Comparison of ENCODE assay signal across 20 mouse cellular contexts in the genomic region with DNA sequence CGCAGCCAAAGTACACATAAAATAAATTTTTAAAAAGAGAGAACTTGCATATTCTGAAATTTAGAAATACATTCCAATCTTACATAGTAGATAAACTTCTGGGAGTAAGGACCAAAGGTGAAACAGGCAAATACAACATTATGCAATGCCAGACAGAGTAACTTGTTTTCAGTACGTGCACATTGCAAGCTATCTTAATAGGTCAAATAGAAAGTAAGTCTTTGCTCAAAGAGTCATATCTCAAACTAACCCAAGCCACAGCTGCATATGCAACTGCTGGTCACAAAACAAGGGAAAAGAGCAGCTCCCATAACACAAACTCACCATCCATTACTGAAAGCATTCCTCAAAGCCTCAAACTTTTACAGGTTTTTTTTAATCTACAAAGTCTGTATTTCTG. TPM values are rescaled to one million over a fixed set of nuclear protein-coding genes. Genes with fewer than 3 reads are reported as not detected.
A peak's percentile ranks its signal among the peaks of the same experiment; 100 is the strongest.
DNase-seq lines count a peak whose midpoint lies in the region; ATAC-seq and TF ChIP-seq lines count a peak whose summit lies in the region.
"Had no signal": no experiment of that assay in that cellular context is flagged by ENCODE, and none has a peak within 500 bp of the region (broad histone marks: within the 10 kb centered on the region; RNA-seq: fewer than 3 reads in every experiment).

No protein-coding gene starts in this region.

- intact Hi-C loops in heart, postnatal 14 days (cut with DNase I), result no loop called here

- no peak for TF ChIP-seq CTCF in heart, postnatal 0 days (IDR thresholded peaks at IDR 0.05; ENCODE audit: low read depth)

- no peaks in the 10 kb centered on the region for H3K36me3 ChIP-seq in heart, embryonic 13.5 days
- no peaks in the 10 kb centered on the region for H3K36me3 ChIP-seq in heart, postnatal 0 days (replicated peaks; ENCODE audit: control insufficient read depth, insufficient read depth, low read length)
- 0 out of 2 replicates have a peak, but pooled peaks cover 4% of the 10 kb centered on the region for H3K36me3 ChIP-seq in heart, embryonic 12.5 days
- H3K36me3 ChIP-seq in megakaryocyte, embryonic 14.5 days (replicated peaks; ENCODE audit: low read length), result peaks cover 7% of the 10 kb centered on the region
- H3K36me3 ChIP-seq: hindbrain, embryonic 15.5 days had no signal

- no peak for ATAC-seq in heart, embryonic 13.5 days (ENCODE audit: extremely low read depth, insufficient number of reproducible peaks, low FRiP score, low TSS enrichment)
- ATAC-seq in heart, postnatal 0 days (ENCODE audit: insufficient read depth, low read depth), result no peak
- ATAC-seq in heart, embryonic 12.5 days (ENCODE audit: insufficient number of reproducible peaks, low FRiP score), result no peak
- ATAC-seq in megakaryocyte, adult 5-6 weeks (ENCODE audit: poor library complexity, severe bottlenecking), result no peak
- ATAC-seq: forebrain, embryonic 16.5 days had no signal

- H3K4me3 ChIP-seq in heart, embryonic 13.5 days, result no peak overlapping the region
- no peak overlapping the region for H3K4me3 ChIP-seq in heart, postnatal 0 days (ENCODE audit: low read depth, low read length)
- no peak overlapping the region for H3K4me3 ChIP-seq in heart, embryonic 12.5 days
- peak overlapping the region; percentile 70 for H3K4me3 ChIP-seq in megakaryocyte, embryonic 14.5 days (replicated peaks)
- H3K4me3 ChIP-seq: embryonic facial prominence, embryonic 13.5 days; forebrain, embryonic 12.5 days; heart, adult 2 months; hindbrain, embryonic 15.5 days had no signal

- TF ChIP-seq EP300 in heart, postnatal 0 days (IDR thresholded peaks at IDR 0.05; ENCODE audit: low read depth), result no peak

- H3K9ac ChIP-seq in heart, embryonic 13.5 days, result no peak overlapping the region
- H3K9ac ChIP-seq in heart, postnatal 0 days (replicated peaks; ENCODE audit: low read depth, low read length), result no peak overlapping the region
- no peak overlapping the region for H3K9ac ChIP-seq in heart, embryonic 12.5 days
- H3K9ac ChIP-seq: embryonic facial prominence, embryonic 13.5 days; forebrain, embryonic 12.5 days; hindbrain, embryonic 15.5 days had no signal

- DNase-seq in heart, postnatal 14 days, result no peak
- no peak for DNase-seq in heart, postnatal 0 days (ENCODE audit: low spot score)
- DNase-seq in B cell, adult 2 months, result no peak
- DNase-seq in layer of hippocampus, adult 9-10 months (ENCODE audit: low spot score), result no peak
- DNase-seq: adrenal gland, adult 2 months; adrenal gland, postnatal 25 days; cerebellum, adult 18-20 months; cerebellum, adult 9-11 months; cerebellum, postnatal 36 days; gastrocnemius, postnatal 14 days; heart, adult 2 months; heart, postnatal 36 days had no signal

- H3K4me1 ChIP-seq in heart, embryonic 13.5 days, result peaks cover 63% of the 10 kb centered on the region
- peaks cover 29% of the 10 kb centered on the region for H3K4me1 ChIP-seq in heart, postnatal 0 days (ENCODE audit: control insufficient read depth, insufficient read depth)
- peaks cover 18% of the 10 kb centered on the region for H3K4me1 ChIP-seq in heart, embryonic 12.5 days (replicated peaks)
- H3K4me1 ChIP-seq in megakaryocyte, embryonic 14.5 days, result peaks cover 69% of the 10 kb centered on the region

- H3K27me3 ChIP-seq in heart, embryonic 13.5 days (replicated peaks), result no peaks in the 10 kb centered on the region
- no peaks in the 10 kb centered on the region for H3K27me3 ChIP-seq in heart, postnatal 0 days (ENCODE audit: control insufficient read depth, insufficient read depth, low read length)
- no peaks in the 10 kb centered on the region for H3K27me3 ChIP-seq in heart, embryonic 12.5 days (replicated peaks)
- no peaks in the 10 kb centered on the region for H3K27me3 ChIP-seq in megakaryocyte, embryonic 14.5 days (replicated peaks)
- H3K27me3 ChIP-seq: embryonic facial prominence, embryonic 13.5 days; forebrain, embryonic 12.5 days; hindbrain, embryonic 15.5 days had no signal

- WGBS in heart, embryonic 13.5 days, result 69% methylated on average over 2 of the region's 2 CpGs
- 57% methylated on average over 2 of the region's 2 CpGs for WGBS in heart, postnatal 0 days
- 76% methylated on average over 2 of the region's 2 CpGs for WGBS in heart, embryonic 12.5 days

- no peak overlapping the region for H3K27ac ChIP-seq in heart, embryonic 13.5 days (replicated peaks)
- H3K27ac ChIP-seq in heart, postnatal 0 days (ENCODE audit: low read depth), result no peak overlapping the region
- no peak overlapping the region for H3K27ac ChIP-seq in heart, embryonic 12.5 days (ENCODE audit: poor library complexity, severe bottlenecking)
- H3K27ac ChIP-seq: embryonic facial prominence, embryonic 13.5 days; forebrain, embryonic 12.5 days; heart, adult 2 months; hindbrain, embryonic 15.5 days had no signal

- 0 out of 2 replicates have a peak overlapping the region, but pooled peaks have one; percentile 16 for H3K4me2 ChIP-seq in heart, embryonic 13.5 days
- H3K4me2 ChIP-seq in heart, postnatal 0 days (ENCODE audit: low read depth, low read length), result 0 out of 2 replicates have a peak overlapping the region, but pooled peaks have one; percentile 15
- no peak overlapping the region for H3K4me2 ChIP-seq in heart, embryonic 12.5 days
- H3K4me2 ChIP-seq: embryonic facial prominence, embryonic 13.5 days; forebrain, embryonic 12.5 days; hindbrain, embryonic 15.5 days had no signal

- H3K9me3 ChIP-seq in heart, embryonic 13.5 days, result no peaks in the 10 kb centered on the region
- H3K9me3 ChIP-seq in heart, postnatal 0 days (replicated peaks; ENCODE audit: control insufficient read depth, low read length), result no peaks in the 10 kb centered on the region
- no peaks in the 10 kb centered on the region for H3K9me3 ChIP-seq in heart, embryonic 12.5 days (replicated peaks)
- no peaks in the 10 kb centered on the region for H3K9me3 ChIP-seq in megakaryocyte, embryonic 14.5 days
- H3K9me3 ChIP-seq: embryonic facial prominence, embryonic 13.5 days; forebrain, embryonic 12.5 days; hindbrain, embryonic 15.5 days had no signal

RNA-seq across cellular contexts. Expression of a gene that starts 4.3 kb away (rescaled TPM):
- 73.7 and 82.1 TPM in 2 replicates for polyA plus RNA-seq in heart, embryonic 13.5 days (2015; fragmentation: Nextera tagmentation; extraction: Ambion mirVana)
- 100 to 1,000 TPM; 157 to 165 TPM for total RNA-seq in heart, postnatal 14 days (2021)
- total RNA-seq in heart, postnatal 0 days (2014; rRNA removed; ENCODE audit: low replicate concordance), result 158 and 165 TPM in 2 replicates
- polyA plus RNA-seq in heart, postnatal 0 days (2015; fragmentation: Nextera tagmentation; extraction: Ambion mirVana), result 96.9 and 112 TPM in 2 replicates
- 93.6 and 105 TPM in 2 replicates for polyA plus RNA-seq in heart, embryonic 12.5 days (2016; fragmentation: Nextera tagmentation; extraction: Ambion mirVana)
- polyA plus RNA-seq in megakaryocyte, embryonic 14.5 days (2012; ENCODE audit: insufficient read depth, low replicate concordance), result 0.58 and 3.5 TPM in 2 replicates
- total RNA-seq in megakaryocyte, adult 5-6 weeks (2015), result 154 and 168 TPM in 2 replicates
- total RNA-seq in megakaryocyte, adult 5-6 weeks (2017), result 76.5 and 94.0 TPM in 2 replicates

Comparison
In these comparisons a context has a peak if more than half of its experiments do, and no peak if none do; other contexts are left out.
1. RNA of a gene that starts 4.3 kb away (polyA plus RNA-seq): 96.9 to 112 TPM in heart, postnatal 0 days, 93.6 to 105 TPM in heart, embryonic 12.5 days and 73.7 to 82.1 TPM in heart, embryonic 13.5 days; 0.58 to 3.5 TPM in megakaryocyte, embryonic 14.5 days; every median in the first group is over 10 times any median in the second.